Mouse (Mus musculus) lung, postnatal 25 days (tissue): ENCODE results near the gene Tssc4.

Source experiments
- DNase-seq: peaks from one replicate; pipeline ENCODE4 v3.0.0; 2022; ENCODE audit warnings: low spot score

Tssc4 gene

GRCm38 (mm10) chr7:143068882-143069591 is at the start of gene Tssc4:
Gene Tssc4, plus strand, starts transcription at chr7:143069249.
- DNase-seq, result peak; percentile 99

- no peak for DNase-seq
Observed at GRCm38 (mm10) chr7:143020040-143020439, 49.0 kb upstream of the Tssc4 start.

- DNase-seq, result no peak
Observed at GRCm38 (mm10) chr7:143020764-143021163, 48.3 kb upstream of the Tssc4 start.

DNA sequence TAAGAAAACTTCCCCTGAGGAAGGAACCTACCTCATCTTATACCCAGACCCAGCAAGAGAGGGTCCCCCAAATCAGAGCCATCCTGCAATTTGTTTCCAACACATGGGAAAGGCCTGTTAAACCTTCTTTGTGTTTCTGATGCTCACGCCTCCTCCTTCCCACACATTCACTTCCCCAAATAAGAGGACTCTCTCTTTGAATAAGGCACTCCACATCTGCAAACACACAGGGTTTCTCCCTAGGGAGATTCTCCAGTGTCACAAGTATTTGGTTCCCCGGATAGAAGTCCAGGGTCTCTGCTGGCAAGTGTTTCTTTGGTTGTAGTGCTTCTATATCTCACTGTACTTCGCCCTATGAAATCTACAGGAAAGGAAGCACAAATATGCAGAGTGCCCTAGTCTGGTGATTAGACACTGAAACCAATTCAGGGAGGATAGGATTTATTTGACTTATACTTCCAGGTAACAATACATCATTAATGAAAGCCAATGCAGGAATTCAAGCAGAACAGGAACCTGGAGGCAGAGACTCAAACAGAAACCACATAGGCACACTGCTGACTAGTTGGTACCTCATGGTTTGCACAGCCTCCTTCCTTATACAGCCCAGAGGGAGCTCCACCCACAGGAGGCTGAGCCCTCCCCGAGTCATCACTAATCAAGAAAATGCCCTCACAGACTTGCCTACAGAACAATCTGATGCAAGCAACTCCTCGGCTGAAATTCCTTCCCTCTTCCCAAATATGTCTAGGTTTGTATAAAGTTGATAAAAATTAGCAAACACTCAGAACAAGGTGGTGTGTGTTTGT is 47.5 kb upstream of the Tssc4 start:
- DNase-seq, result no peak

- DNase-seq, result no peak
Observed at GRCm38 (mm10) chr7:143023499-143023898, 45.5 kb upstream of the Tssc4 start.

GRCm38 (mm10) chr7:143024293-143024692 is 44.8 kb upstream of the Tssc4 start:
- DNase-seq, result no peak

DNA sequence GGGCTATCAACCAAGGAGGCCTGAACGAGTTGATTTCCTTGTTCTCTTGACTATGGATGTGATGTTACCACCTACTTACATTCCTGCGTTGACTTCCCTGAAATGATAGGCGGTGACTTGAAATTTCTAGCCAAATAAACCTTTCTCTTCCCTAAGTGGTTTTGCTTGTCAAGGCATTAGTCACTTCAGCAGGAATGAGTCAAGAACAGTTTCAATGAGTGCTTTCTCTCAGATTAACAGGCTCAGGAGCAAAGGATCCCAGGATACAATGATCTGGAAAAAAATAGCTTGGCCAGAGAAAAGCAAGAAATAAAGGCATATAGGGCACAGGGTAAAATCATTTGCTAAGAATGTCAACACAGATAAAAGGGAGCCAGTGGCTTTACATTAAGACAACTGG is 43.6 kb upstream of the Tssc4 start:
- no peak for DNase-seq

DNA sequence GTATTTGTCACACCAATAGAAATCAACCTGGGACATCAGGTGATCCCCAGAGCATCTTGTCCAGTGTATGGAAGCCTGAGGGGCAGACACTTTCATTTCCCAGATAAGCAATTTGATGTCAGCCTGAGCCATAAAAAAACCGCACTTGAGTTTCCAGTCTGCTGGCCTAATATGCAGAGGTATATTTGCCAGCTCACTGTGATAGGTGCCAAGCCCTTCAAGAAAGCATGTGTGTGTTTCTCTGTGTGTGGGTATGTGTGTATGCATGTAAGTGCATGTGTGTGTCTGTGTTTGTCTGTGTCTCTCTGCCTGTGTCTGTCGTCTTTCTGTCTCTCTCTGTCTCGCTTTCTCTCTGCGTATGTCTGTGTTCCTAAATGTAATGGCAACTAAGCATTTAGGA is 41.9 kb upstream of the Tssc4 start:
- DNase-seq, result no peak

DNA sequence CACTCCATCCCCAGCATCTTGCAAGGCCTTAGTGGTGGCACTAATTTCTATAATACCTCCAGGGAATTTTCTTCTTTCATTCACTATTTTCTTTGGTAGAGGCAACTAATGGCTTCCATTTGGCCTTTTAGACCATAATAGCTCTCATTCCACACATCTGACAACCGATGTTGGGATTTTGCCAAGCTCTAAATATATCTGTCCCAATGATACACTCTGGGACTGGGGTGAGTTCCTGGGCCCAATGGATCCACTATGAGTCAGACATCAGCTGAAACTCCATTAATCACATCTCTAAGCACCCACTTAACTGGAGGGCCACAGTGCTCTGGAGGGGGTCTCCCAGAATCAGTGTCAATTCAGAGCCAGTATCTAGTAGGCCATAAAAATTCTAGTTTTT is 37.2 kb upstream of the Tssc4 start:
- DNase-seq, result no peak

DNA sequence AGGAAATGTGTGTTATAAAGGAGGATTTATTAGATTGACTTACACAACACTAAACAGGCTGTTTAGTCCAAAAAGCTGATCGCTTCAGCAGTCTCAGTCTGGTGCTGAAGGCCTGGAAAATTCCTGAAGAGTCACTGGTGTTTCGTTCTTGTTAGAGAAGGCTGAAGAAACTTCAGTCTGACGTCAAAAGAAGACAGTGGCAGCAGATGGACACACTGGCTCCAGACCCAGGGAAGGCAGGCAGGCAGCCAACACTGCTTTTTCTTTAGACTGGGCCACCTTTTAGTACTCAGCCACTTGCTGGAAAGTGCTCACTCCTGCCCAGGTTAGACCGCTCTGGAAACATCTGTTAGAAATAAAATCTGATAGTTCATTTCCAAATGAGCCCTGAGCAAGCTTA is 35.5 kb upstream of the Tssc4 start:
- DNase-seq, result no peak

GRCm38 (mm10) chr7:143034112-143034511 is 34.9 kb upstream of the Tssc4 start:
- no peak for DNase-seq

GRCm38 (mm10) chr7:143034519-143035450 is 34.3 kb upstream of the Tssc4 start:
- DNase-seq, result no peak

GRCm38 (mm10) chr7:143036787-143037186 is 32.3 kb upstream of the Tssc4 start:
- no peak for DNase-seq

GRCm38 (mm10) chr7:143037306-143037705 is 31.7 kb upstream of the Tssc4 start:
- DNase-seq, result no peak

- no peak for DNase-seq
Observed at GRCm38 (mm10) chr7:143038174-143038931, 30.7 kb upstream of the Tssc4 start.

GRCm38 (mm10) chr7:143040561-143040960 is 28.5 kb upstream of the Tssc4 start:
- no peak for DNase-seq

DNA sequence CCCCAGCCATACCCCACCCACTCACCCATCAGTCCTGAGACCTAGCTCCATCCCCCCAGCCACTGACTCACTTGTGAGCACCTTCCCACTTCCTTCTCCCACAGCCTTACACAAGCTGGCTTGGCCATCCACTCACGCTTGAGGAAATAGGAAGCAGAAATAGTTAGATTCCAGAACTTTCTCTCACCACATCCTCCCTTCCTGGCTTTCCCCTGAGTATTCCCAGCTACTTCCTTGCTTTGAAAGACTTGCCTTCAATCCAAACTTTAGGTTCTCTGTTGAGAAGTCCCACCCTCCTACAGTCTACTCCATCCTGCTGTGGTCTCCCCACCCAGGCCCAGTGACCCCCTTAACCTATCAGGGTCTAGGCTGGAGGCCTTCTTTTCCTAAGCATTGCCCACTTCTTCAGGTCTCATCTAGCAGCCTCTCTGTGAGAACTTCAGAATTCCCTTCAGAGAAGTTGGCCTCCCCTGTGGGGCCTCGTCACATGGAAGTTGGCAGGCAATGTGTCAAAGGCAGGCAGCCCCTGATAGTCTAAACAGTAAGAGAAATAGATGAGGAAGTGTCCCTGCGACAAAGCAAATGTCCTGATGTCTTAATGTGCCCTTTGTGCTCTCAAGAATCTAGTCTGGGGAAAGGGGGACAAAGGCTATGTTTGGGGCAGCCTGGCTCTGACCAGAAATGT is 27.8 kb upstream of the Tssc4 start:
- DNase-seq, result no peak

GRCm38 (mm10) chr7:143042089-143042488 is 27.0 kb upstream of the Tssc4 start:
- DNase-seq, result peak; percentile 67

DNA sequence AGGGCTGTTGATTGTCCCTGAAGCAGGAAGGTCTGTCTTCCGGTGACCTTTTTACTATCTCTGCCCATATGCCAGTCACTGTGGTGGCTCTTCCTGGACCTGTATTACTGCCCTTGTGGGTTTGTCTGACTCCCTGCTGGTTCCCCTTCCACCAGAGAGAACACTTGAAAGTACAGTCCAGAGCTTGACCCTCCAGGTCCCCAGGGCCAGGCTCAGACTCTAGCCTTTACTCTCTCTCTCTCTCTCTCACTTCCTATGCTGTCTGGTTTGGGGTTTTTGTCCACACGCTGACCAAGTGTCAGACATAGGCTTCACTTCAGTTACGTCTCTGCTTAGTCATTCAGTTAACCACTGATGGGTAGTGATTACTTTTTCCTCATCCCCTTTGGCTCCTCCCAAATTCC is 26.1 kb upstream of the Tssc4 start:
- no peak for DNase-seq

GRCm38 (mm10) chr7:143044049-143044825 is 24.8 kb upstream of the Tssc4 start:
- DNase-seq, result no peak
